Mouse (Mus musculus) liver, adult 2 months (tissue): ENCODE measurements around the gene Krtap10-10.

Source experiments
- CTCF ChIP-seq: fragments of 200-500 bp; IDR thresholded peaks from 2 replicates; pipeline ENCODE4 v1.5.1; 2011; ENCODE audit warnings: low read depth, low read length, control low read depth
- POLR2A ChIP-seq: fragments of 200-500 bp; IDR thresholded peaks from 2 replicates; pipeline ENCODE4 v1.6.1; 2011; ENCODE audit warnings: low read length, control low read depth; ENCODE audit not compliant: insufficient read depth; ENCODE audit errors: extremely low read depth

- TF ChIP-seq CTCF = no peak
- TF ChIP-seq POLR2A = no peak
These were observed at the start of gene Krtap10-10 for GRCm38 (mm10) chr10:77835647-77836046.
